Mouse (Mus musculus): Measurements from ENCODE around the gene 4933415F23Rik.
"Not testable (repeated sequence)": the region's sequence is repeated elsewhere in the genome, so short reads cannot be mapped to it uniquely, and the experiment has no call there.

The 4933415F23Rik gene

GRCm38 (mm10) chr1:23102021-23102420 lies at the start of gene 4933415F23Rik:
Gene 4933415F23Rik, minus strand, starts transcription at chr1:23102253.
- in situ Hi-C loops (cut with MboI; ENCODE audit: low sequenced_read_pairs): no loop called here

GRCm38 (mm10) chr1:23151722-23152121 lies 49.7 kb upstream of the 4933415F23Rik start:
- in situ Hi-C loops (cut with MboI; ENCODE audit: low sequenced_read_pairs): no loop called here

- in situ Hi-C loops (cut with MboI; ENCODE audit: low sequenced_read_pairs): no loop called here
Measured at GRCm38 (mm10) chr1:23146198-23146873, 44.3 kb upstream of the 4933415F23Rik start.

GRCm38 (mm10) chr1:23141121-23141811 lies 39.2 kb upstream of the 4933415F23Rik start:
- in situ Hi-C loops (cut with MboI; ENCODE audit: low sequenced_read_pairs): no loop called here

GRCm38 (mm10) chr1:23140530-23140929 lies 38.5 kb upstream of the 4933415F23Rik start:
- in situ Hi-C loops (cut with MboI; ENCODE audit: low sequenced_read_pairs): not testable (repeated sequence)

- in situ Hi-C loops (cut with MboI; ENCODE audit: low sequenced_read_pairs): no loop called here
Measured at GRCm38 (mm10) chr1:23120901-23121300, 18.8 kb upstream of the 4933415F23Rik start.

- in situ Hi-C loops (cut with MboI; ENCODE audit: low sequenced_read_pairs): no loop called here
Measured at GRCm38 (mm10) chr1:23119406-23119805, 17.4 kb upstream of the 4933415F23Rik start.

GRCm38 (mm10) chr1:23117423-23117822 lies 15.4 kb upstream of the 4933415F23Rik start:
- in situ Hi-C loops (cut with MboI; ENCODE audit: low sequenced_read_pairs): no loop called here

GRCm38 (mm10) chr1:23109191-23109590 lies 7.1 kb upstream of the 4933415F23Rik start:
- in situ Hi-C loops (cut with MboI; ENCODE audit: low sequenced_read_pairs): no loop called here

- in situ Hi-C loops (cut with MboI; ENCODE audit: low sequenced_read_pairs): no loop called here
Measured at GRCm38 (mm10) chr1:23102881-23103280, 828 bp upstream of the 4933415F23Rik start.

- in situ Hi-C loops (cut with MboI; ENCODE audit: low sequenced_read_pairs): no loop called here
Measured at GRCm38 (mm10) chr1:23099791-23100190, 2.3 kb downstream of the 4933415F23Rik start.

- in situ Hi-C loops (cut with MboI; ENCODE audit: low sequenced_read_pairs): no loop called here
Measured at GRCm38 (mm10) chr1:23098451-23098850, 3.6 kb downstream of the 4933415F23Rik start.

GRCm38 (mm10) chr1:23097996-23098395 lies 4.1 kb downstream of the 4933415F23Rik start:
- in situ Hi-C loops (cut with MboI; ENCODE audit: low sequenced_read_pairs): no loop called here

GRCm38 (mm10) chr1:23067715-23068114 lies 34.3 kb downstream of the 4933415F23Rik start:
- in situ Hi-C loops (cut with MboI; ENCODE audit: low sequenced_read_pairs): no loop called here

- in situ Hi-C loops (cut with MboI; ENCODE audit: low sequenced_read_pairs): no loop called here
Measured at GRCm38 (mm10) chr1:23064717-23065475, 37.2 kb downstream of the 4933415F23Rik start.

GRCm38 (mm10) chr1:23063946-23064345 lies 38.1 kb downstream of the 4933415F23Rik start:
- in situ Hi-C loops (cut with MboI; ENCODE audit: low sequenced_read_pairs): no loop called here

- in situ Hi-C loops (cut with MboI; ENCODE audit: low sequenced_read_pairs): no loop called here
Measured at GRCm38 (mm10) chr1:23061614-23062373, 40.3 kb downstream of the 4933415F23Rik start.

- in situ Hi-C loops (cut with MboI; ENCODE audit: low sequenced_read_pairs): no loop called here
Measured at GRCm38 (mm10) chr1:23060056-23060455, 42.0 kb downstream of the 4933415F23Rik start.
